Mouse (Mus musculus) left cerebral cortex, adult 2 months (tissue): ENCODE results near the gene Smyd3. TPM values are rescaled to one million over a fixed set of nuclear protein-coding genes. Genes with fewer than 3 reads are reported as not detected.
A peak's percentile ranks its signal among the peaks of the same experiment; 100 is the strongest.

Experiments
- DNase-seq, 2 experiments: peaks; one replicate each; pipeline ENCODE4 v3.0.0; 2021 to 2022; ENCODE audit warnings: low spot score in 2 of 2, mixed read lengths in 1 of 2; ENCODE audit errors: extremely low spot score in 1 of 2
- H3K27ac ChIP-seq: fragments of 200-600 bp; 2 replicates; pipeline ENCODE4 v1.8.1; 2022
- H3K4me3 ChIP-seq: fragments of 200-600 bp; 2 replicates; pipeline ENCODE4 v1.8.1; 2022
- CTCF ChIP-seq: fragments of 200-600 bp; IDR thresholded peaks from 2 replicates; pipeline ENCODE4 v1.8.1; 2022; ENCODE audit warnings: antibody characterized with exemption, mild to moderate bottlenecking, moderate library complexity
- intact Hi-C: fragments of 180-260 bp; cut with DNase I; formaldehyde crosslinking; loops from one replicate; pipeline ENCODE4 v1.15.1; 2025
- total RNA-seq, 2 experiments: library from RNA; stranded (reverse); gene quantifications; 2 replicates each; pipeline ENCODE4 v1.2.3; 2021

Smyd3 gene
- total RNA-seq, 2 experiments from 2014 or later = 25.0 to 25.6 TPM

DNA sequence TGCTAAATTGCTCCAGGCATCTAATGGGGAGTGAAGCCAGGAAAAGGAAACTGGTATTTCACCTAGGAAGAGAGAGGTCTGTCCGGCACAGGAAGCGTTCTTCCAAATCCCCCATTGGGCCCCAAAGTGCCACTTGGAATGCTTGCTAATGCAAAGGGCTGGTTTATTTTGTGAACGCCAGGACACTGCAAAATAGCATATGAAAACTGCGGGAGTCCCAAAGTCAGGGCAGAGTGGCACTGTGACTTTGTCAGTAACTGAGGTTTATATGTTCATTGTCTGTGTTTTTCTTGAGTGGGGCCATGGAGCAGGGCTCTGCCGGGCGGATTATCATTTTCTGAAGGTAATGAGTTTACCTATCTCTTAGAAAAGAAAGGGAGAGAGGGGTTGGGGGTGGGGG is 526.8 kb downstream of the Smyd3 start:
- Histone ChIP-seq H3K4me3 (no peak overlapping the region), H3K27ac (no peak overlapping the region)
- intact Hi-C loops = no loop called here
- no peak for DNase-seq
- TF ChIP-seq CTCF = no peak

- no peak overlapping the region for H3K27ac ChIP-seq
- DNase-seq = no peak
- no peak for TF ChIP-seq CTCF
- intact Hi-C loops = no loop called here
- H3K4me3 ChIP-seq = no peak overlapping the region
Measured at GRCm38 (mm10) chr1:178989485-178989884, 528.4 kb downstream of the Smyd3 start.

DNA sequence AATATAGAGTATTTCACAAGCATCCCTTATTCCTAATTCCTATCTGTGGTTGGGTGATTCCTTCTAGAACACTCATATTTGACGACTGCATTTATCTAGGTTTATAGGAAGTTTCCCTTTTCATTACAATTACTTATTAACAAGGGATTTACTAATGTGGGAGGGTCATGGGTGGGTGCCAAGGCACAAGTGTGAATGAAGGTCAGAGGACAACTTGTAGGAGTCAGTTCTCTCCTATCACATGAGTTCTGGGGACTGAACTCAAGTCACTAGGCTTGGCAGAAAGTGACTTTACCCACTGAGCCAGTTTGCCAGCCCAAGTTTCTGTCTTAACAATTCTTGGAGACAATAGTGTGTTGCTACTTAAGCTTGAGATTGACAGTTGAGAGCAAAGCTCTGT is 529.7 kb downstream of the Smyd3 start:
- H3K27ac ChIP-seq = no peak overlapping the region
- H3K4me3 ChIP-seq = no peak overlapping the region
- intact Hi-C loops = no loop called here
- DNase-seq = no peak
- TF ChIP-seq CTCF = no peak

- Histone ChIP-seq H3K27ac (no peak overlapping the region), H3K4me3 (no peak overlapping the region)
- intact Hi-C loops = no loop called here
- TF ChIP-seq CTCF = no peak
- no peak for DNase-seq
Measured at GRCm38 (mm10) chr1:178981641-178982040, 536.2 kb downstream of the Smyd3 start.

- H3K27ac ChIP-seq = no peak overlapping the region
- DNase-seq = no peak
- intact Hi-C loops = no loop called here
- H3K4me3 ChIP-seq = no peak overlapping the region
- TF ChIP-seq CTCF = peak; percentile 6
Measured at GRCm38 (mm10) chr1:178980185-178980584, 537.7 kb downstream of the Smyd3 start.

DNA sequence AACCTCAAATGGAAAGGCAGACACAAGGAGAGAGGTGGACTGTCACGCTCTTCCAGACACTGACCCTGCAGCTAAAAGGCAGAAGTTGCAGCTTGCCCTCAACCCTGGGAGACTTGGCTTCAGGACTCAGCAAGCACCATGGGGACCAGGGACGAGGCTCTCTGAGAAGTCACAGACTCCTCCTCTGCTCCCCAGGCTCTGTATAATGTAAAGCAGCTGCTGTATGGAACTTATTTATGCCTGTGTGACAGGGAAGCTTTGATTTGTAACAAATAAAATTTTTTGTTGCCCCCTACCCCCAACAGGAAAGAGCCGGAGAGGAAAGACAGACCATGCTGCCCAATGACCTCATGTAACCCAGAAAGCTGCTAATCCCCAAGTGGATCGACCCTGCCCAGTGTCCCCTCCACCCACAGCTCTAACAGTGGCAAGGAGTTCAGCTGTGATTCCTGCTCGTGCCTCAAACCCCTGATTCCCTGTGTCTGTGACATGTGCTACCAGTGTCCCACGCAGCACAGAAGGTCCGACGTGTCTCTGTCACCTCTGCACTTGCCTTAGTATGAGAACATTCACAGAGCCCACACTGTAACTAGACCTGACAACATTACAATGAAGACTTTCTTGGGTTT is 539.1 kb downstream of the Smyd3 start:
- no peak for TF ChIP-seq CTCF
- DNase-seq = no peak
- H3K27ac ChIP-seq = no peak overlapping the region
- intact Hi-C loops = no loop called here
- H3K4me3 ChIP-seq = no peak overlapping the region

DNA sequence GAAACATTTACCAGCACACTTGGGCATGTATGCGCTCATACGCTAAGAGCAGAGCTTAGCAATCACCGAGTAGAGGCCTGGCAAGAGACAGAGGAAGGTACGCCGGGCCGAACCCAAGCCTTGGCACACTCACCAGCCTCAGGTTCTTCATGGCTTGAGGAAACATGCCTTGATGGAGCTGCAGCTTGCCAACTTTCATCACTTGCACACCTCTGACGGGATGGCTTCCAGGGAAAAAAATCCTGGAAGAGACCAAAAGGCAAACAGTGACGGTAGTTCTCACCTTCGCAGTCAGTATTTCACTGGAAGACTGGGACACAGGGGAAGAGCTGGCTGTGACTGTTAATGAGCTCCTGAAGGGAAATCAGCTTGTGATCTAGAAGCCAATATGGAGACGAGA is 545.8 kb downstream of the Smyd3 start:
- intact Hi-C loops = no loop called here
- DNase-seq = no peak

DNA sequence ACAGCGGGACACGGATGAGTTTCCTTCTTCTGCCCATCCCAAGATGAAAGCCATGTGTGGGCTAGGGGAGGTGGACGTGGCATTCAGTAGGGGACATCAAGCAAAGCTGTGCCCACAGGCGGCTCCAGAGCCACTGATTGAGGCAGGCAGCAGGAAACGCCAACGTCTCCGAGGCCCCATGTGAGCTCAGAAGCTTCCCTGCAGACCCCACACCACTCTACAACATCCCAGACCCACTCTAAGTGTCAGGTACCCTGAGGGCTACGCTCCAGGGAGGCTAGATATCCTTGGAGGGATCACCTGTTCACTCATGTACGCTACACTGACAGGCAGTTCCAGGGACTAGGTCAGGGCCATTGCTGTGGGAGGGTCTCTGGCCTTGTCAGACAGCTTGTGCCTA is 556.2 kb downstream of the Smyd3 start:
- no peak for TF ChIP-seq CTCF
- H3K27ac ChIP-seq = no peak overlapping the region

More for the DNA sequence above, 545.8 kb downstream of the Smyd3 start:
- no peak overlapping the region for H3K27ac ChIP-seq
- no peak for TF ChIP-seq CTCF
- H3K4me3 ChIP-seq = no peak overlapping the region

GRCm38 (mm10) chr1:178960015-178960559 is 557.8 kb downstream of the Smyd3 start:
- no peak overlapping the region for H3K4me3 ChIP-seq
- peak; percentile 80 for TF ChIP-seq CTCF
- intact Hi-C loops = loop anchor here (1.0 to 5.0 kb wide), 2 partner anchors 182 to 433 kb away; no protein-coding TSS in a partner anchor
- H3K27ac ChIP-seq = no peak overlapping the region
- peak; percentile 74 to 78 for DNase-seq

More for the DNA sequence above, 556.2 kb downstream of the Smyd3 start:
- no peak for DNase-seq
- intact Hi-C loops = loop anchor here (5.0 kb wide), 1 partner anchor 181 kb away; no protein-coding TSS in a partner anchor
- H3K4me3 ChIP-seq = no peak overlapping the region

- intact Hi-C loops = no loop called here
- Histone ChIP-seq H3K27ac (no peak overlapping the region), H3K4me3 (no peak overlapping the region)
- no peak for DNase-seq
- no peak for TF ChIP-seq CTCF
Measured at GRCm38 (mm10) chr1:178958641-178959040, 559.2 kb downstream of the Smyd3 start.

- intact Hi-C loops = no loop called here
- no peak for DNase-seq
- no peak overlapping the region for H3K27ac ChIP-seq
- no peak for TF ChIP-seq CTCF
- H3K4me3 ChIP-seq = no peak overlapping the region
Measured at GRCm38 (mm10) chr1:178952910-178953309, 564.9 kb downstream of the Smyd3 start.

- Histone ChIP-seq H3K27ac (no peak overlapping the region), H3K4me3 (no peak overlapping the region)
- intact Hi-C loops = no loop called here
- TF ChIP-seq CTCF = no peak
- DNase-seq = no peak
Measured at GRCm38 (mm10) chr1:178942251-178942963, 575.4 kb downstream of the Smyd3 start.
